Mouse (Mus musculus) myocyte (in vitro differentiated cells): ENCODE results near the gene Coro2a. TPM values are rescaled to one million over a fixed set of nuclear protein-coding genes. Genes with fewer than 3 reads are reported as not detected.

Experiments used
- H3K27me3 ChIP-seq: one replicate; pipeline ENCODE4 v1.6.1; 2011; ENCODE audit not compliant: control insufficient read depth, insufficient read depth, insufficient read length
- H3K36me3 ChIP-seq: one replicate; pipeline ENCODE4 v1.6.1; 2011; ENCODE audit not compliant: control insufficient read depth, insufficient read depth
- H3K4me2 ChIP-seq: one replicate; pipeline ENCODE4 v1.6.1; 2011; ENCODE audit warnings: low read depth, control low read depth
- H3K4me3 ChIP-seq: one replicate; pipeline ENCODE4 v1.5.1; 2011; ENCODE audit warnings: mild to moderate bottlenecking, control low read depth, moderate library complexity
- H3K79me2 ChIP-seq: one replicate; pipeline ENCODE4 v1.6.1; 2011; ENCODE audit not compliant: control insufficient read depth, insufficient read depth
- H3ac ChIP-seq: one replicate; pipeline ENCODE4 v1.6.1; 2011; ENCODE audit not compliant: control insufficient read depth, insufficient read length
- CEBPB ChIP-seq: IDR thresholded peaks from 2 replicates; pipeline ENCODE4 v1.6.1; 2011; ENCODE audit warnings: mild to moderate bottlenecking, moderate library complexity; ENCODE audit not compliant: poor library complexity, insufficient read depth, severe bottlenecking
- E2F4 ChIP-seq: IDR thresholded peaks from one replicate; pipeline ENCODE4 v1.6.1; 2011; ENCODE audit warnings: mild to moderate bottlenecking, control low read depth, moderate library complexity; ENCODE audit not compliant: insufficient read depth
- MAX ChIP-seq: IDR thresholded peaks from one replicate; pipeline ENCODE4 v1.6.1; 2011; ENCODE audit warnings: low read depth, mild to moderate bottlenecking, control low read depth
- MYOD1 ChIP-seq, 3 experiments: IDR thresholded peaks; one replicate each; pipeline ENCODE4 v1.6.1; 2011; ENCODE audit warnings: control low read depth in 2 of 3, low read depth in 2 of 3, mild to moderate bottlenecking in 2 of 3, moderate library complexity in 1 of 3; ENCODE audit not compliant: insufficient read length in 2 of 3, control insufficient read depth in 1 of 3
- MYOG ChIP-seq, 3 experiments: IDR thresholded peaks; one replicate each; pipeline ENCODE4 v1.6.1; 2011; ENCODE audit warnings: control low read depth in 2 of 3, low read depth in 2 of 3, mild to moderate bottlenecking in 2 of 3; ENCODE audit not compliant: insufficient read length in 2 of 3, control insufficient read depth in 1 of 3, insufficient read depth in 1 of 3
- POLR2A ChIP-seq: IDR thresholded peaks from one replicate; pipeline ENCODE4 v1.6.1; 2011; ENCODE audit warnings: low read depth, mild to moderate bottlenecking, control low read depth, moderate library complexity; ENCODE audit not compliant: insufficient read length
- POLR2AphosphoS2 ChIP-seq: IDR thresholded peaks from one replicate; pipeline ENCODE4 v1.6.1; 2011; ENCODE audit warnings: low read depth, control low read depth; ENCODE audit not compliant: insufficient read length
- REST ChIP-seq: IDR thresholded peaks from one replicate; pipeline ENCODE4 v1.6.1; 2011; ENCODE audit warnings: mild to moderate bottlenecking, control low read depth, moderate library complexity; ENCODE audit not compliant: insufficient read depth, insufficient read length
- SRF ChIP-seq: IDR thresholded peaks from one replicate; pipeline ENCODE4 v1.6.1; 2011; ENCODE audit warnings: low read depth; ENCODE audit not compliant: control insufficient read depth, insufficient read length
- TCF12 ChIP-seq: IDR thresholded peaks from one replicate; pipeline ENCODE4 v1.6.1; 2011; ENCODE audit warnings: mild to moderate bottlenecking, control low read depth; ENCODE audit not compliant: poor library complexity, insufficient read depth, severe bottlenecking
- TCF3 ChIP-seq: IDR thresholded peaks from one replicate; pipeline ENCODE4 v1.6.1; 2011; ENCODE audit warnings: low read depth, control low read depth; ENCODE audit not compliant: insufficient read length
- USF1 ChIP-seq: IDR thresholded peaks from one replicate; pipeline ENCODE4 v1.6.1; 2011; ENCODE audit warnings: low read depth, mild to moderate bottlenecking, control low read depth, moderate library complexity
- polyA plus RNA-seq: library from polyadenylated mRNA; unstranded; fragments of >200 nt; fragmentation: generic; extraction: Trizol; gene quantifications from one replicate; pipeline ENCODE4 v1.2.1, GENCODE M21; 2012; ENCODE audit warnings: missing spikeins

Gene Coro2a
- polyA plus RNA-seq, 1 experiment, result 0.30 TPM

- no peak for TF ChIP-seq TCF3
- TF ChIP-seq E2F4, result no peak
- TF ChIP-seq POLR2AphosphoS2, result no peak
- TF ChIP-seq MYOD1 (IDR thresholded peaks at IDR 0.05; ENCODE audit: control insufficient read depth in 1 of 3, insufficient read length in 2 of 3, low read depth in 2 of 3), result no peak
- no peak for TF ChIP-seq MAX
- TF ChIP-seq POLR2A, result no peak
- no peak for TF ChIP-seq REST
- no peak for TF ChIP-seq SRF
- no peak for TF ChIP-seq MYOG (IDR thresholded peaks at IDR 0.05; ENCODE audit: control insufficient read depth in 1 of 3, insufficient read depth in 1 of 3, insufficient read length in 2 of 3, low read depth in 2 of 3)
- TF ChIP-seq CEBPB, result no peak
- no peak for TF ChIP-seq TCF12
- TF ChIP-seq USF1, result no peak
- peaks cover 5% of the 10 kb centered on the region for H3K27me3 ChIP-seq
- no peak overlapping the region for H3K4me2 ChIP-seq
Observed at GRCm38 (mm10) chr4:46590810-46591209, 11.2 kb downstream of the Coro2a start.

GRCm38 (mm10) chr4:46589946-46590684, 11.9 kb downstream of the Coro2a start:
- H3K4me2 ChIP-seq, result no peak overlapping the region
- no peaks in the 10 kb centered on the region for H3K36me3 ChIP-seq
- H3K79me2 ChIP-seq, result no peaks in the 10 kb centered on the region
- no peak overlapping the region for H3K4me3 ChIP-seq
- H3ac ChIP-seq, result no peak overlapping the region
- no peak for TF ChIP-seq POLR2A
- H3K27me3 ChIP-seq, result peaks cover 5% of the 10 kb centered on the region

More at GRCm38 (mm10) chr4:46590810-46591209, 11.2 kb downstream of the Coro2a start:
- Histone ChIP-seq H3ac (no peak overlapping the region), H3K79me2 (no peaks in the 10 kb centered on the region), H3K36me3 (no peaks in the 10 kb centered on the region), H3K4me3 (no peak overlapping the region)

- no peaks in the 10 kb centered on the region for H3K79me2 ChIP-seq
- TF ChIP-seq POLR2AphosphoS2, result no peak
- no peak for TF ChIP-seq CEBPB
- TF ChIP-seq POLR2A, result no peak
- TF ChIP-seq TCF12, result no peak
- no peak for TF ChIP-seq MAX
- no peak for TF ChIP-seq REST
- no peak for TF ChIP-seq MYOG (IDR thresholded peaks at IDR 0.05; ENCODE audit: control insufficient read depth in 1 of 3, insufficient read depth in 1 of 3, insufficient read length in 2 of 3, low read depth in 2 of 3)
- TF ChIP-seq SRF, result no peak
- TF ChIP-seq TCF3, result no peak
- TF ChIP-seq MYOD1 (IDR thresholded peaks at IDR 0.05; ENCODE audit: control insufficient read depth in 1 of 3, insufficient read length in 2 of 3, low read depth in 2 of 3), result no peak
- no peak overlapping the region for H3K4me2 ChIP-seq
- H3K36me3 ChIP-seq, result no peaks in the 10 kb centered on the region
- H3K27me3 ChIP-seq, result peaks cover 5% of the 10 kb centered on the region
- H3ac ChIP-seq, result no peak overlapping the region
- H3K4me3 ChIP-seq, result no peak overlapping the region
Observed at GRCm38 (mm10) chr4:46589151-46589550, 12.9 kb downstream of the Coro2a start.

- no peaks in the 10 kb centered on the region for H3K79me2 ChIP-seq
- no peak overlapping the region for H3K4me2 ChIP-seq
- no peak overlapping the region for H3K4me3 ChIP-seq
- H3K27me3 ChIP-seq, result peaks cover 5% of the 10 kb centered on the region
- TF ChIP-seq REST (no peak), SRF (no peak), CEBPB (no peak), MYOG (IDR thresholded peaks at IDR 0.05; ENCODE audit: control insufficient read depth in 1 of 3, insufficient read depth in 1 of 3, insufficient read length in 2 of 3, low read depth in 2 of 3) (no peak), POLR2A (no peak), MYOD1 (IDR thresholded peaks at IDR 0.05; ENCODE audit: control insufficient read depth in 1 of 3, insufficient read length in 2 of 3, low read depth in 2 of 3) (no peak), TCF12 (no peak), USF1 (no peak), TCF3 (no peak), POLR2AphosphoS2 (no peak), MAX (no peak), E2F4 (no peak)
- no peaks in the 10 kb centered on the region for H3K36me3 ChIP-seq
- H3ac ChIP-seq, result no peak overlapping the region
Observed at GRCm38 (mm10) chr4:46586473-46586872, 15.5 kb downstream of the Coro2a start.

GRCm38 (mm10) chr4:46585811-46586190, 16.2 kb downstream of the Coro2a start:
- Histone ChIP-seq H3K36me3 (no peaks in the 10 kb centered on the region), H3K27me3 (peaks cover 5% of the 10 kb centered on the region), H3K79me2 (no peaks in the 10 kb centered on the region), H3K4me2 (no peak overlapping the region), H3ac (no peak overlapping the region), H3K4me3 (no peak overlapping the region)
- TF ChIP-seq POLR2AphosphoS2, result no peak
- no peak for TF ChIP-seq TCF12
- no peak for TF ChIP-seq MYOG (IDR thresholded peaks at IDR 0.05; ENCODE audit: control insufficient read depth in 1 of 3, insufficient read depth in 1 of 3, insufficient read length in 2 of 3, low read depth in 2 of 3)
- no peak for TF ChIP-seq MYOD1 (IDR thresholded peaks at IDR 0.05; ENCODE audit: control insufficient read depth in 1 of 3, insufficient read length in 2 of 3, low read depth in 2 of 3)
- TF ChIP-seq USF1, result no peak
- TF ChIP-seq E2F4, result no peak
- TF ChIP-seq POLR2A, result no peak
- no peak for TF ChIP-seq MAX
- TF ChIP-seq SRF, result no peak
- TF ChIP-seq CEBPB, result no peak
- no peak for TF ChIP-seq REST
- TF ChIP-seq TCF3, result no peak
